Mouse (Mus musculus): ENCODE measurements at regions not wholly inside any gene's neighbourhood (a gene's known extent, or its start where the extent isn't known, plus 50 kb on each side); places are given as distances from the start of the nearest gene placed in this dataset.
"Not testable (repeated sequence)": the region's sequence is repeated elsewhere in the genome, so short reads cannot be mapped to it uniquely, and the experiment has no call there.

- ATAC-seq (ENCODE audit: low FRiP score, low read depth), result no peak
- H3K27me3 ChIP-seq (replicated peaks), result no peaks in the 10 kb centered on the region
- 84% methylated on average over 2 of the region's 2 CpGs for WGBS
Measured at GRCm38 (mm10) chr6:48209103-48209502, 122.7 kb upstream of the Zfp746 start.

GRCm38 (mm10) chr6:48205722-48206121 is 119.3 kb upstream of the Zfp746 start:
- Histone ChIP-seq H3K9me3 (no peaks in the 10 kb centered on the region), H3K4me2 (replicated peaks) (no peak overlapping the region), H3K36me3 (no peaks in the 10 kb centered on the region), H3K4me1 (no peaks in the 10 kb centered on the region), H3K27me3 (replicated peaks) (no peaks in the 10 kb centered on the region), H3K27ac (no peak overlapping the region), H3K9ac (no peak overlapping the region), H3K4me3 (no peak overlapping the region)
- ATAC-seq (ENCODE audit: low FRiP score, low read depth), result no peak
- WGBS, result 95% methylated on average over 5 of the region's 5 CpGs

More at GRCm38 (mm10) chr6:48209103-48209502, 122.7 kb upstream of the Zfp746 start:
- no peak overlapping the region for H3K9ac ChIP-seq
- H3K36me3 ChIP-seq, result no peaks in the 10 kb centered on the region
- no peak overlapping the region for H3K4me2 ChIP-seq (replicated peaks)
- H3K4me3 ChIP-seq, result no peak overlapping the region
- H3K9me3 ChIP-seq, result no peaks in the 10 kb centered on the region
- H3K4me1 ChIP-seq, result no peaks in the 10 kb centered on the region
- H3K27ac ChIP-seq, result no peak overlapping the region

- H3K4me2 ChIP-seq (replicated peaks), result no peak overlapping the region
- H3K36me3 ChIP-seq, result no peaks in the 10 kb centered on the region
- H3K9me3 ChIP-seq, result no peaks in the 10 kb centered on the region
- peaks cover 6% of the 10 kb centered on the region; the same call in 1 of the 2 replicates for H3K4me1 ChIP-seq
- no peak overlapping the region for H3K4me3 ChIP-seq
- H3K27me3 ChIP-seq (replicated peaks), result no peaks in the 10 kb centered on the region
- H3K9ac ChIP-seq, result no peak overlapping the region
- ATAC-seq (ENCODE audit: low FRiP score, low read depth), result no peak
- H3K27ac ChIP-seq, result no peak overlapping the region
- WGBS, result 69% methylated on average over 3 of the region's 3 CpGs
Measured at GRCm38 (mm10) chr6:48199951-48200350, 113.6 kb upstream of the Zfp746 start.

DNA sequence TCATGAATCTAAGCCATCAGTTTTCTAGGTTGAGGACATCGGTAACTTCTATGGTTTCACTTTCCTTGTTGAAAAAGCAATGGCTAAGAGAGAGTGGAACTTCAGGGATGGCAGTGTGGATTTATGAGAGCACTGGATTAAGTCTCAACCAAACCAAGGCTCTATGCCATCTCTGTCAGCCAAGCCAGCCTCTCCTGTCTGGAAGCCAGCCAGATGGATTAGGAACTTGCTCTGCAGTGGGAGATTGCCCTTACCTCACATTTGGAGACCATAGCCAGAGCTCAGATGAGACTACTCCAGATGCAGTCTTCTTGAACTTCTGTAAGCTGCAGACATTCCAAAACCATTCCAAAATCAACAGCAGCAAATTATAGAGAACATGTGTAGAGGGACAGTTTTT is 112.4 kb upstream of the Zfp746 start:
- no peaks in the 10 kb centered on the region for H3K36me3 ChIP-seq
- no peaks in the 10 kb centered on the region for H3K27me3 ChIP-seq (replicated peaks)
- H3K4me2 ChIP-seq (replicated peaks), result no peak overlapping the region
- no peak for ATAC-seq (ENCODE audit: low FRiP score, low read depth)
- no peak overlapping the region for H3K4me3 ChIP-seq
- H3K9ac ChIP-seq, result no peak overlapping the region
- H3K9me3 ChIP-seq, result no peaks in the 10 kb centered on the region
- peaks cover 6% of the 10 kb centered on the region; the same call in 1 of the 2 replicates for H3K4me1 ChIP-seq
- H3K27ac ChIP-seq, result no peak overlapping the region
- 65% methylated on average over 1 of the region's 1 CpGs for WGBS

GRCm38 (mm10) chr6:48197696-48198378 is 111.4 kb upstream of the Zfp746 start:
- ATAC-seq (ENCODE audit: low FRiP score, low read depth), result peak; percentile 90
- peaks cover 6% of the 10 kb centered on the region; the same call in 1 of the 2 replicates for H3K4me1 ChIP-seq
- 37% methylated on average over 4 of the region's 4 CpGs for WGBS
- no peak overlapping the region for H3K9ac ChIP-seq
- H3K9me3 ChIP-seq, result no peaks in the 10 kb centered on the region
- H3K4me2 ChIP-seq (replicated peaks), result no peak overlapping the region
- no peaks in the 10 kb centered on the region for H3K27me3 ChIP-seq (replicated peaks)
- no peak overlapping the region; the same call in 1 of the 2 replicates for H3K27ac ChIP-seq
- no peaks in the 10 kb centered on the region for H3K36me3 ChIP-seq
- H3K4me3 ChIP-seq, result no peak overlapping the region

DNA sequence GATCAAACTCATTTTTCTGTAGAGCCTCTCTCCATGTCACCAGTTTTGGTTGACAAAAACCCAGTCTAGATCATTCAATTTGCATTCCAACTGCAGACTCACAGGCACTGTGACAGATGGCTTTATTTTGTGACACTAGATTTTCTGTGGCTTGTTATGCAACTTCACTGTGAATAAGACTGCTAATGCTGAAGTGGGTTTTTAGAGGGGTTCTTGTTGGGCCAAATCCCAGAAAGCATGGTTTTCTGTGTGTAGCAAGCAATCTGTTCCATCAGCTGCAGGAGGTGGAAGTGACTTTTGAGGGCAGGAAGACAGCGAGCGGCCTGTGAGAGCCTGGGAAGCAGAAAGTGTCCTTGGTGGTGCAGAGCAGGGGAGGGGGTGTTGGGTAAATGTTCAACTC is 102.0 kb upstream of the Zfp746 start:
- WGBS, result 91% methylated on average over 2 of the region's 2 CpGs
- H3K27ac ChIP-seq; H3K36me3 ChIP-seq; H3K9ac ChIP-seq; H3K4me2 ChIP-seq (replicated peaks); ATAC-seq (ENCODE audit: low FRiP score, low read depth); H3K4me1 ChIP-seq; H3K9me3 ChIP-seq; H3K27me3 ChIP-seq (replicated peaks); H3K4me3 ChIP-seq: not testable (repeated sequence)

GRCm38 (mm10) chr6:48185311-48185710 is 98.9 kb upstream of the Zfp746 start:
- Histone ChIP-seq H3K9ac (no peak overlapping the region), H3K9me3 (no peaks in the 10 kb centered on the region), H3K4me2 (replicated peaks) (no peak overlapping the region), H3K4me1 (no peaks in the 10 kb centered on the region), H3K27ac (no peak overlapping the region), H3K4me3 (no peak overlapping the region), H3K27me3 (replicated peaks) (no peaks in the 10 kb centered on the region), H3K36me3 (no peaks in the 10 kb centered on the region)
- 31% methylated on average over 1 of the region's 1 CpGs for WGBS
- ATAC-seq (ENCODE audit: low FRiP score, low read depth), result no peak

DNA sequence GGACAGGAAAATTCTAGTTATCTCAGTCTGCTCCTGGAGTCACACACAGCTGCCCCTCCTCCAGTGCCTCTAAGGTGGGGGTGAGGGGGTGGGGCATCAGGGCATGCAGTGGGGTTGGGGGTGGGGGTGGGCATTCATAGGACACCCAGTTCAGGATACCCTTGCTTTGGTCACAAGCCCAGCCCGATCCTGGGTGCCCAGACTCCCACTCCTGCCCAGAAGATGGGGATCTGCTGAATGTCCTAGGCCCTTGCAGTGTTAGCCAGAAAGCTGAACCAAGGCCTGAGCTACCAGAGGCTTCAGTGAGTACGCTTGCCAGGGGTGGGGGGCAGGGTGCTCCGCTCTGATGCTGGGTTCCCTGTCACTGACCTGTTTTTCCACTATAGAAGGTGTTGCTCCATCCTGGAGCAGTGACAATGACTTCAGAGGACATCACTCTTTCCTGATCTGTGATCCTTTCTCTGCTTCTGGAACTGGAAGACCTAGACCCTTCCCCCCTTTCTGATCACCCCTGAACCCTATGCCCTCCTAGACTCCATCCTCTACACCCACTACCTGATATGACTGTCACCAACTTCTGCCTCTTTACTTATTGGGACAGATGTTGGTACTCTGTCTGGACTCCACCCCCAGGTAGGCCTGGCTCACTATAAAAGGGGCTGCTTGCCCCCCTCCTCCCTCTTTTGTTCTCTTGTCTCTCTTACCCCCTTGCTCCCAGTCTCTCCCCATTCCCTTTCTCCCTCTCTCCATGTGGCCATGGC is 92.1 kb upstream of the Zfp746 start:
- Histone ChIP-seq H3K4me1 (peaks cover 9% of the 10 kb centered on the region), H3K27ac (no peak overlapping the region), H3K4me2 (replicated peaks) (no peak overlapping the region), H3K36me3 (no peaks in the 10 kb centered on the region), H3K9me3 (no peaks in the 10 kb centered on the region), H3K27me3 (replicated peaks) (no peaks in the 10 kb centered on the region), H3K4me3 (no peak overlapping the region), H3K9ac (no peak overlapping the region)
- peak; percentile 71 for ATAC-seq (ENCODE audit: low FRiP score, low read depth)
- WGBS, result 70% methylated on average over 3 of the region's 3 CpGs

- no peak overlapping the region for H3K4me2 ChIP-seq (replicated peaks)
- no peak for ATAC-seq (ENCODE audit: low FRiP score, low read depth)
- H3K36me3 ChIP-seq, result no peaks in the 10 kb centered on the region
- H3K4me3 ChIP-seq, result no peak overlapping the region
- H3K27me3 ChIP-seq (replicated peaks), result no peaks in the 10 kb centered on the region
- H3K27ac ChIP-seq, result no peak overlapping the region
- no peaks in the 10 kb centered on the region for H3K9me3 ChIP-seq
- H3K9ac ChIP-seq, result no peak overlapping the region
- peaks cover 9% of the 10 kb centered on the region for H3K4me1 ChIP-seq
- WGBS, result 10% methylated on average over 2 of the region's 2 CpGs
Measured at GRCm38 (mm10) chr6:48177936-48178335, 91.5 kb upstream of the Zfp746 start.

DNA sequence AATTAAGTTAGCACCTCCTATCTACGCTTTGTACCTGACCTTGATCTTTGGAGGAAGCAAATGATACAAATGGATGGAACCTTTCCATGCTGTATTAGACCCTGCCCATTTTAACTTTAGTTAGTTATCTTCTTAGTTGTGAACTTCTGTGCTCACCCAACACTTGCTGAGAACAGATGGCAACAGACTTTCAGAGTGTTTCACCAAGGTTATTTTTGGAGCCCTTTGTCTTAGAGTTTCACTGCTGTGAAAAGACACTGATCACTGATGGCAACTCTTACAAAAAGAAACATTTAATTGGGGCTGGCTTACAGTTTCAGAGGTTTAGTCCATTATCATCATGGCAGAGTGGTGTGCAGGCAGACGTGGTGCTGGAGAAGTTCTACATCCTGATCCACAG is 88.8 kb upstream of the Zfp746 start:
- Histone ChIP-seq H3K9me3 (no peaks in the 10 kb centered on the region), H3K9ac (no peak overlapping the region), H3K4me3 (no peak overlapping the region), H3K27ac (no peak overlapping the region), H3K4me1 (peaks cover 9% of the 10 kb centered on the region), H3K4me2 (replicated peaks) (no peak overlapping the region), H3K27me3 (replicated peaks) (no peaks in the 10 kb centered on the region), H3K36me3 (no peaks in the 10 kb centered on the region)
- ATAC-seq (ENCODE audit: low FRiP score, low read depth), result no peak
- 78% methylated on average over 2 of the region's 2 CpGs for WGBS

DNA sequence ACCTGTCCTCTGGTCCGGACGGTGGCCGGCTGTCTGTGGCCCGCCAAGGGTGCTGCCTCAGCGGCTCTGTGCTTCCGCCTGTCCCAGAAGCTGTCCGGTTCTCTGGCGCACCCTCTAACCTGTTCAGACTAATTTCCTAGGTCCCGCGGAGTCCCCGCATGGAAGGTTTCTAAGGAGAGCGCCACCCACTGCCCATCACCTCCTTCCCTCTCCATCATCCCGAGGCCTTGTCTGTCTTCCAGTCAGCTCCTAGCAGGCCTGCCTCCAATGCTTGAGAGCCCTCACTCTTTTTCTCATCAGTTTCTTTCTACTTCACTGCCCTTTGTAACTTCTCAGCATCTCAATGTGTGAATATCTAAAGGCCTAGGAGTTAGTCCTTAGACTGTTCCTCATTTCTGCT is 86.4 kb upstream of the Zfp746 start:
- H3K4me2 ChIP-seq (replicated peaks); H3K9me3 ChIP-seq; H3K36me3 ChIP-seq; H3K4me3 ChIP-seq; H3K27ac ChIP-seq; H3K4me1 ChIP-seq; H3K9ac ChIP-seq; H3K27me3 ChIP-seq (replicated peaks); ATAC-seq (ENCODE audit: low FRiP score, low read depth): not testable (repeated sequence)
- WGBS, result 91% methylated on average over 13 of the region's 13 CpGs

- Histone ChIP-seq H3K9ac (no peak overlapping the region), H3K27me3 (replicated peaks) (no peaks in the 10 kb centered on the region), H3K4me1 (no peaks in the 10 kb centered on the region), H3K27ac (no peak overlapping the region), H3K36me3 (no peaks in the 10 kb centered on the region), H3K4me2 (replicated peaks) (no peak overlapping the region), H3K9me3 (no peaks in the 10 kb centered on the region), H3K4me3 (no peak overlapping the region)
- 60% methylated on average over 2 of the region's 2 CpGs for WGBS
- ATAC-seq (ENCODE audit: low FRiP score, low read depth), result no peak
Measured at GRCm38 (mm10) chr6:48136851-48137250, 50.5 kb upstream of the Zfp746 start.
